Mouse (Mus musculus) neural tube, embryonic 12.5 days (tissue): Measurements from ENCODE around the gene Prrt1. TPM values are rescaled to one million over a fixed set of nuclear protein-coding genes. Genes with fewer than 3 reads are reported as not detected.
A peak's percentile ranks its signal among the peaks of the same experiment; 100 is the strongest.

Experiments used
- ATAC-seq: fragments of 200-750 bp; cut with Nextera tagmentation; 2 replicates; pipeline ENCODE4 v1.8.0; 2017; ENCODE audit warnings: low read depth, mild to moderate bottlenecking, moderate TSS enrichment, moderate library complexity; ENCODE audit not compliant: low FRiP score
- H3K27ac ChIP-seq: fragments of 300-500 bp; sonication (generic); 2 replicates; pipeline ENCODE4 v1.5.1; 2016
- H3K27me3 ChIP-seq: fragments of 300-500 bp; sonication (generic); replicated peaks from 2 replicates; pipeline ENCODE4 v1.6.1; 2016; ENCODE audit warnings: mild to moderate bottlenecking
- H3K36me3 ChIP-seq: fragments of 300-500 bp; sonication (generic); 2 replicates; pipeline ENCODE4 v1.6.1; 2016; ENCODE audit warnings: mild to moderate bottlenecking
- H3K4me1 ChIP-seq: fragments of 300-500 bp; sonication (generic); 2 replicates; pipeline ENCODE4 v1.6.1; 2016
- H3K4me2 ChIP-seq: fragments of 300-500 bp; sonication (generic); replicated peaks from 2 replicates; pipeline ENCODE4 v1.6.1; 2016; ENCODE audit warnings: mild to moderate bottlenecking
- H3K4me3 ChIP-seq: fragments of 300-500 bp; sonication (generic); 2 replicates; pipeline ENCODE4 v1.5.1; 2016
- H3K9ac ChIP-seq: fragments of 300-500 bp; sonication (generic); 2 replicates; pipeline ENCODE4 v1.6.1; 2016; ENCODE audit warnings: mild to moderate bottlenecking
- H3K9me3 ChIP-seq: fragments of 300-500 bp; sonication (generic); 2 replicates; pipeline ENCODE4 v1.6.1; 2016; ENCODE audit warnings: mild to moderate bottlenecking
- whole genome bisulfite sequencing: fragments of 180-500 bp; shearing (Covaris S2); methylation state at CpG from one replicate; pipeline ENCODE4 v1.1.7; 2016; 5-methylcytosine and 5-hydroxymethylcytosine counted together
- polyA plus RNA-seq: library from polyadenylated mRNA; unstranded; fragments of >200 nt; fragmentation: Nextera tagmentation; extraction: Ambion mirVana; gene quantifications from 2 replicates; pipeline ENCODE4 v1.2.1, GENCODE M21; 2016

Gene Prrt1
- polyA plus RNA-seq, 1 experiment from 2014 or later, result 1.6 TPM

- Histone ChIP-seq H3K9me3 (no peaks in the 10 kb centered on the region), H3K27me3 (peaks cover 25% of the 10 kb centered on the region), H3K4me3 (no peak overlapping the region), H3K9ac (no peak overlapping the region), H3K27ac (no peak overlapping the region), H3K4me2 (no peak overlapping the region), H3K4me1 (peaks cover 5% of the 10 kb centered on the region), H3K36me3 (peaks cover 31% of the 10 kb centered on the region)
- ATAC-seq, result no peak
- WGBS, result 43% methylated on average over 2 of the region's 2 CpGs
These were observed 27.9 kb downstream of the Prrt1 start for GRCm38 (mm10) chr17:34657271-34657670.

DNA sequence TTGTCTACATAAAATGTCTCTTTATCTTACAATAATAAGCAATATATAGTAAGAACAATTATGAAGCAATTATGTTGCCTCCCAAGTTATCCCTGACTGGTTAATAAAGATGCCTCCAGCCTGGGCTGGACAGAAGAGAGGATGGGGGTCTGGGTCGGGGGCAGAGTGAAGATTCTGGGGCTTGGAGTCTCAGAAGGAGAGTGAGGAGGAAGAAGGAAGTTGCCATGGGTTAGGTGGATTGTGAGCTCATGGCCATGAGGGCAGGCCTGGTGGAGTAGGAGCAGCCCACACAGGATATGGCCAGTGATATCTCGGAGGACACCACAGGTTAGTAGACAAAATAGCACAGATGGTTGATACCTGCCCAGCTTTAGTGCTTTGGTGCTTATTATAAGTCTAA, 28.8 kb downstream of the Prrt1 start:
- 80% methylated on average over 2 of the region's 2 CpGs for WGBS
- peaks cover 22% of the 10 kb centered on the region for H3K36me3 ChIP-seq
- H3K27ac ChIP-seq, result no peak overlapping the region
- H3K4me2 ChIP-seq, result no peak overlapping the region
- H3K9me3 ChIP-seq, result no peaks in the 10 kb centered on the region
- no peak for ATAC-seq
- H3K9ac ChIP-seq, result no peak overlapping the region
- no peak overlapping the region for H3K4me3 ChIP-seq
- H3K4me1 ChIP-seq, result peaks cover 5% of the 10 kb centered on the region
- peaks cover 29% of the 10 kb centered on the region for H3K27me3 ChIP-seq

- ATAC-seq, result no peak
- Histone ChIP-seq H3K27ac (no peak overlapping the region), H3K4me2 (no peak overlapping the region), H3K36me3 (peaks cover 18% of the 10 kb centered on the region), H3K4me1 (peaks cover 5% of the 10 kb centered on the region), H3K4me3 (no peak overlapping the region), H3K9ac (no peak overlapping the region), H3K9me3 (no peaks in the 10 kb centered on the region), H3K27me3 (peaks cover 30% of the 10 kb centered on the region)
- 82% methylated on average over 3 of the region's 3 CpGs for WGBS
These were observed 29.3 kb downstream of the Prrt1 start for GRCm38 (mm10) chr17:34658591-34658990.

DNA sequence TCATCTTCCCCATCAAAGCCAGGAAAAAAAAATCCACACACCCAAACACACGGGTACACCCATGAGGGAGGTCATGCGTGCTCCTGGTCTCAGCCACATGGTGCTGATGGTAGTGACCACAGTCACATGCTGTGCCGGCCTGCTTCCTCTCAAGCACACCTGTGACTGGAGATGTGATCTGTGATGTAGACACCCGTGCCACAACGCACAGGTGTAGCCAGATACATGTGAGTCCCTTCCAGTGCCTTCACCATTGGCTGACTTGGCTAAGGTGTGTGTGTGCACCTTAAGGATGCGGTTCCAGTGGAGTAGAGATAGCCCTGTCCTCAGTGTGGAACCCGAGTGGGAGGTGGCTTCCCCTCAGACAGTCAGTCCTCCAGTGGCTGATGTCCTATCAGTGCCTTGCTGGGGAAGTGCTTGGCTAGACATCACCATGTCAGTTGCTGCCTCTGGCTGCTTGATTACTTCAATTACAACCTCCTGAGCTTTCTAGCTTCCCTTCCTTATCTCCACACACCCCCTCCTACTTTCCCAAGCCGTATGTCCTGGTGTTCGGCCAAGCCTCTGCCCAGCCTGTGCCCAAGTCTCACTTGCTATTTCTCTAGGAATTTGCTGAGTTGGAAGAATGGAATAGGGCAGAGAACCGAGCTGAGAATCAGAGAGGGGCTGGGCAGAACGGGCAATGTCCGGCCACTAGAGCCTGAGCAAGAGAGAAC, 30.0 kb downstream of the Prrt1 start:
- Histone ChIP-seq H3K9ac (no peak overlapping the region), H3K9me3 (no peaks in the 10 kb centered on the region), H3K36me3 (peaks cover 11% of the 10 kb centered on the region; the same call in 1 of the 2 replicates), H3K27ac (no peak overlapping the region), H3K4me3 (no peak overlapping the region), H3K4me1 (peaks cover 5% of the 10 kb centered on the region), H3K4me2 (no peak overlapping the region), H3K27me3 (peaks cover 30% of the 10 kb centered on the region)
- WGBS, result 73% methylated on average over 12 of the region's 12 CpGs
- no peak for ATAC-seq

DNA sequence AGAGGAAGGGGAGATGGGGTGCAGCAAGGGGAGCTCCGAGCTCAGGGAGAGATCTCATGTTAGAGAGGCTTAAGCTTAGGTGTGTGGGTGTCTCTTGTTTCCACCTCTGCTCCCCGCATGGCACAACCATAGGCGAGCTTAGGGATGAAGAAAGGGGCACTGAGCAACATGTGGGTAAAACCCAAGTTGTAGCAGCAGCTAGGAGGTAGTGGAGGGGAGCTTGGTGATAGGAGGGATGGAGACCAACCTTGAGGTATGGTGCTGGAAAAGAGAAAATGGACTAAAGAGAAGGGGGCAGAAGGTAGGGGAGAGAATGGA, 30.5 kb downstream of the Prrt1 start:
- ATAC-seq, result no peak
- 64% methylated on average over 3 of the region's 3 CpGs for WGBS

GRCm38 (mm10) chr17:34660259-34660820, 31.0 kb downstream of the Prrt1 start:
- ATAC-seq, result no peak
- H3K27me3 ChIP-seq, result peaks cover 30% of the 10 kb centered on the region

More for the DNA sequence above, 30.5 kb downstream of the Prrt1 start:
- Histone ChIP-seq H3K27ac (no peak overlapping the region), H3K27me3 (peaks cover 30% of the 10 kb centered on the region), H3K4me3 (no peak overlapping the region), H3K9ac (no peak overlapping the region), H3K4me1 (peaks cover 5% of the 10 kb centered on the region), H3K36me3 (peaks cover 6% of the 10 kb centered on the region; the same call in 1 of the 2 replicates), H3K4me2 (no peak overlapping the region), H3K9me3 (no peaks in the 10 kb centered on the region)

DNA sequence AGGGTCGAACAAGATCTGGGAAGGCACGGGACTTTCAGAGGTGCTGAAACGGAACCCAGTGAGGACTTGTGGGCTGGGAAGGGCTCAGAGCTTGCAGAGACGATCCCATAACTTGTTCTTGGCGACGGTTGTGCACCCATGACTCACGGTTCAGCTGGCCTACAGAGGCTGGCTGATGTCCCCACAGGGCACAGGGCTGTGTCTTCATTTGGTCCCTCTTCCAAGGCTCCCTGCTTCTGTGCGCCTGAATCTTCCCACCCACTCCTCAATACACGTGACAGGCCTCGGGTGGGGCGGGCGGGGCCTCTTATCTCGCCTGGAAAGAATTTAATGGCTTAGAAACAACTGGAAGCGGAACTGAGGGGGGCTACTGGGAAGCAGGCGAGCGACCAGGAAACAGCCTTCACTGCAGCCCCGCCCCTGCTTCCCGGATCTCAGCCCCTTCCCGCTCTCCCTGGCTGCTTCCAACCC, 31.8 kb downstream of the Prrt1 start:
- H3K36me3 ChIP-seq, result no peaks in the 10 kb centered on the region
- no peak for ATAC-seq
- H3K9ac ChIP-seq, result no peak overlapping the region
- WGBS, result 15% methylated on average over 19 of the region's 19 CpGs
- no peak overlapping the region for H3K4me3 ChIP-seq
- peaks cover 5% of the 10 kb centered on the region; the same call in 1 of the 2 replicates for H3K4me1 ChIP-seq
- H3K27me3 ChIP-seq, result peaks cover 30% of the 10 kb centered on the region
- H3K4me2 ChIP-seq, result peak overlapping the region; percentile 40
- no peak overlapping the region for H3K27ac ChIP-seq
- no peaks in the 10 kb centered on the region for H3K9me3 ChIP-seq

More at GRCm38 (mm10) chr17:34660259-34660820, 31.0 kb downstream of the Prrt1 start:
- H3K4me2 ChIP-seq, result no peak overlapping the region
- WGBS, result 41% methylated on average over 10 of the region's 11 CpGs
- peaks cover 5% of the 10 kb centered on the region for H3K4me1 ChIP-seq
- H3K9me3 ChIP-seq, result no peaks in the 10 kb centered on the region
- H3K36me3 ChIP-seq, result 0 out of 2 replicates have a peak, but pooled peaks cover 1% of the 10 kb centered on the region
- no peak overlapping the region for H3K27ac ChIP-seq
- H3K9ac ChIP-seq, result no peak overlapping the region
- H3K4me3 ChIP-seq, result no peak overlapping the region

DNA sequence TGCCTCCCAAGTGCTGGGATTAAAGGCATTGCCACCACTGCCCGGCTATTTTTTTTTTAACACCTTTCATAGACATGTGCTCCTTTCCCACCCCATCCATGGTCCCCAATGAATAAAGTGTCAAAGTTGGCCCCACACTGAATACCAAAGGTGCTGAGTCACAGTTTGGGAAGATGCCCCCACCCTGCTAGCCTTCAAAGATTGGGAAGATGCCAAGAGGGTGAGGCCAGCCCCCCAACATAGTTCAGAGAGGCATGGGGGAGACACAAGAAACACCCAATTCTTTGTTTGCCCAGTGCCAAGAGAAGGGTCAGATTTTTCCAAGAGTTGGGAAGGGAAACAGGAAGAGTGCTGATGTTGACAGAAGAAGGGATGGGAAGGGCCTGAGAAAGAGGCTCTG, 33.1 kb downstream of the Prrt1 start:
- Histone ChIP-seq H3K4me1 (peaks cover 5% of the 10 kb centered on the region; the same call in 1 of the 2 replicates), H3K4me3 (no peak overlapping the region), H3K36me3 (no peaks in the 10 kb centered on the region), H3K9me3 (no peaks in the 10 kb centered on the region), H3K9ac (no peak overlapping the region), H3K27ac (no peak overlapping the region), H3K27me3 (peaks cover 30% of the 10 kb centered on the region), H3K4me2 (no peak overlapping the region)
- ATAC-seq, result no peak
- 78% methylated on average over 1 of the region's 1 CpGs for WGBS

DNA sequence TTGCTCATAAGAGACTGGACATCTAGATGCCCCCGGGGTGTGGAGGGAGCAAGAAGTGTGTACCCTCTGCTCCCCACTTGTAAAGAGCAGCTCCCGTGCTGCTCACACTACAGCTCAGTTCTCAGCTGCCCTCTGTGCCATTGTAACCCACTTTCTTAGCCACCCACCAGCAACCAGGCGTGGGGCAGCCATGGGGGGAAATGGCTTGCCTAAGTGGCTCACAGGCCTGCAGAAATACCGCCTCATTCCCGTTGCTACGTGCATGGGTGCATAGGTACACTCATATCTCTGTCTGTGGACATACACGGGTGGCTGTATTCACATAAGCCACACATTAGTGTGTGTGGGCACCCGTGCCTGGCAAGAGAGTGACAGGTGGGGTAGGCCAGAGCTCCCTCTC, 33.6 kb downstream of the Prrt1 start:
- H3K4me2 ChIP-seq, result no peak overlapping the region
- peaks cover 5% of the 10 kb centered on the region; the same call in 1 of the 2 replicates for H3K4me1 ChIP-seq
- H3K9ac ChIP-seq, result no peak overlapping the region
- H3K27me3 ChIP-seq, result peaks cover 30% of the 10 kb centered on the region
- H3K36me3 ChIP-seq, result no peaks in the 10 kb centered on the region
- WGBS, result 80% methylated on average over 8 of the region's 8 CpGs
- H3K9me3 ChIP-seq, result no peaks in the 10 kb centered on the region
- no peak overlapping the region for H3K27ac ChIP-seq
- no peak for ATAC-seq
- H3K4me3 ChIP-seq, result no peak overlapping the region

- H3K9me3 ChIP-seq, result no peaks in the 10 kb centered on the region
- no peaks in the 10 kb centered on the region for H3K36me3 ChIP-seq
- no peak overlapping the region for H3K4me3 ChIP-seq
- peaks cover 30% of the 10 kb centered on the region for H3K27me3 ChIP-seq
- ATAC-seq, result no peak
- 51% methylated on average over 1 of the region's 1 CpGs for WGBS
- no peak overlapping the region for H3K27ac ChIP-seq
- H3K9ac ChIP-seq, result no peak overlapping the region
- peaks cover 5% of the 10 kb centered on the region; the same call in 1 of the 2 replicates for H3K4me1 ChIP-seq
- H3K4me2 ChIP-seq, result no peak overlapping the region
These were observed 34.2 kb downstream of the Prrt1 start for GRCm38 (mm10) chr17:34663558-34663957.

DNA sequence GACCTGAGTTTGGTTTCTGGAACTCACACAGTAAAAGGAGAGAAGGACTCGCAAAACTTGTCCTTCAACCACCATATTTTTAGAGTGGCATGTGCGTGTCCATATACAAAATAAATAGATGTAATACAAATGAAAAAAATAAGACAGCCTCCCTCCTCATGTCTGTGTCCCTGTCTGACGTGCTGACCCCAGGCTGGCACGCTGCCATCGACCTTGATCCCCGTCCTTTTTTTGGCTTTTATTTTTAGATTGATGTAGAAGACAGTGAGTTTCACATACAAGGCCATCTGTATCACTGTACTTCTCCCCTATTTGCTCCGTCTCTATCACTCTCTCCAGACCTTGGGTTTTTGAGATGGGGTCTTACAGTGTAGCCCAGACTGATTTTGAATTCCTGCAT, 35.1 kb downstream of the Prrt1 start:
- H3K27ac ChIP-seq, result no peak overlapping the region
- no peak overlapping the region for H3K4me3 ChIP-seq
- 84% methylated on average over 7 of the region's 7 CpGs for WGBS
- H3K36me3 ChIP-seq, result no peaks in the 10 kb centered on the region
- H3K27me3 ChIP-seq, result peaks cover 30% of the 10 kb centered on the region
- peaks cover 5% of the 10 kb centered on the region; the same call in 1 of the 2 replicates for H3K4me1 ChIP-seq
- no peaks in the 10 kb centered on the region for H3K9me3 ChIP-seq
- no peak overlapping the region for H3K9ac ChIP-seq
- H3K4me2 ChIP-seq, result no peak overlapping the region
- no peak for ATAC-seq

- peaks cover 60% of the 10 kb centered on the region for H3K27me3 ChIP-seq
- no peak within 1 kb of the TSS for H3K27ac ChIP-seq
- peak within 1 kb of the TSS; percentile 35 for H3K4me3 ChIP-seq
- WGBS, result 65% methylated on average over 7 of the region's 7 CpGs
- H3K4me1 ChIP-seq, result peaks cover 13% of the 10 kb centered on the region
- H3K9me3 ChIP-seq, result no peaks in the 10 kb centered on the region
- peak within 1 kb of the TSS; percentile 42 for H3K9ac ChIP-seq
- peak within 1 kb of the TSS; percentile 64 for H3K4me2 ChIP-seq
- no peak for ATAC-seq
- no peaks in the 10 kb centered on the region for H3K36me3 ChIP-seq
These were observed 40.9 kb downstream of the Prrt1 start, which contains the start of gene Tnxb for GRCm38 (mm10) chr17:34670235-34670634. Gene Tnxb (plus strand): TSS chr17:34670535.
